Mouse (Mus musculus): ENCODE data around the gene Olfr556. TPM values are rescaled to one million over a fixed set of nuclear protein-coding genes. Genes with fewer than 3 reads are reported as not detected.
A peak's percentile ranks its signal among the peaks of the same experiment; 100 is the strongest.

The Olfr556 gene
- total RNA-seq, 2 experiments from 2014 or later = not detected

- peak; percentile 89 for TF ChIP-seq CTCF (IDR thresholded peaks at IDR 0.05)
- no peak within 1 kb of the TSS for H3K27ac ChIP-seq
- H3K4me3 ChIP-seq = no peak within 1 kb of the TSS
- intact Hi-C loops (cut with DNase I) = loop anchor here (1.0 to 10.0 kb wide), 3 partner anchors 183 to 1109 kb away; no protein-coding TSS in a partner anchor
- DNase-seq (ENCODE audit: extremely low spot score in 1 of 2, low spot score in 2 of 2) = peak; percentile 17 to 24
These were observed 30.8 kb downstream of the Olfr556 start, which contains the start of gene Olfr557 for GRCm38 (mm10) chr7:102695358-102696125. Olfr557 (plus strand) TSS chr7:102695910.

GRCm38 (mm10) chr7:102698461-102698860 lies 33.8 kb downstream of the Olfr556 start:
- TF ChIP-seq CTCF (IDR thresholded peaks at IDR 0.05) = no peak
- no peak for DNase-seq (ENCODE audit: extremely low spot score in 1 of 2, low spot score in 2 of 2)
- intact Hi-C loops (cut with DNase I) = loop anchor here (5.0 to 10.0 kb wide), 2 partner anchors 186 to 1106 kb away; no protein-coding TSS in a partner anchor
- no peak overlapping the region for H3K27ac ChIP-seq
- H3K4me3 ChIP-seq = no peak overlapping the region

DNA sequence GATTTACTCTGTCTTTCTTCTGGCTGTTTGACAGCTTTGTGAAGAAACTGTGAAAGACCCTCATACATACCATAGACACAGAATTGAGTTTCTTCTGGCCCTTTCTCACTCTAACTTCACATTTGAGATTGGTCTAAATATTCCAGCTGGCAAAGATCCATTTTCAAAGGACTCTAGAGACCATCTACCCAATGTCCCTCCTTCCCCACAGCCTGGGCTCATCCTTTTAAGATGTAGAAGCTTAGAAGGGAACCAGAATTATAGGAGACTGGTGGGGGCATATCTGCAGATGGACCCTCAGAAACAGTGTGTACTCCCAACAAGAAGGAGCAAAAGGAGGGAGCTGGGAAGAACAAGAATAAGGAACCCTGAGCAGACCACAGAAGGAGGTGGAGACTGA lies 37.2 kb downstream of the Olfr556 start, which contains the start of gene Olfr558:
TSS of gene Olfr558 (plus strand) at position 301 of the 400 bp plus-strand sequence.
- TF ChIP-seq CTCF (IDR thresholded peaks at IDR 0.05) = no peak
- no peak within 1 kb of the TSS for H3K27ac ChIP-seq
- intact Hi-C loops (cut with DNase I) = no loop called here
- DNase-seq (ENCODE audit: extremely low spot score in 1 of 2, low spot score in 2 of 2) = no peak
- H3K4me3 ChIP-seq = no peak within 1 kb of the TSS

DNA sequence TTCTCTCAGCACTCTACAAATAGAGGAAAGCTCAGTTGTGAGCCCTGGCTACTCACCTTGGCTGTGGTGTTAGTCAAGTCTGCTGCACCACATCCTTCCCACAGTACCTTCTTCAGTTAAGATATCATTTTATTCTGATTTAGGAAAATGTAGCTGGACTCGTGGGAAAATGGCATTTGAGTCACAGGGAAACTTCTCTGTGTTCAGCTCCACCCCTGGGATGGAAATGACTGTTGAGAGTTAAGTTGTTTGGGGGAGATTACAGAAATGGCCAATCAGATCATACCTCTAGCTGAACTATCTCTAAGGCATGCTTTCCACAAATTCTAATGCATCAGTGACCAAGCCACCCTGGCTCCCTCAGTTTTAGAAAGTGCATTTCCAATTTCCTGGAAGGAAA lies 54.3 kb downstream of the Olfr556 start, which contains the start of gene Olfr33:
TSS of gene Olfr33 (minus strand) at position 101 of the 400 bp plus-strand sequence.
- TF ChIP-seq CTCF (IDR thresholded peaks at IDR 0.05) = no peak
- DNase-seq (ENCODE audit: extremely low spot score in 1 of 2, low spot score in 2 of 2) = no peak
- Histone ChIP-seq H3K27ac (no peak within 1 kb of the TSS), H3K4me3 (no peak within 1 kb of the TSS)
- intact Hi-C loops (cut with DNase I) = no loop called here

Other genes with a start within 250 kb of the Olfr556 start
- 10 to 100 TPM; 10.4 to 12.3 TPM for gene Rrm1, start 223.2 kb upstream of the Olfr556 start, total RNA-seq (2021)
- gene Olfr543, start 183.2 kb upstream of the Olfr556 start, total RNA-seq (2021) = not detected
- gene Olfr544, start 176.6 kb upstream of the Olfr556 start, total RNA-seq (2021) = not detected
- gene Olfr545, start 165.3 kb upstream of the Olfr556 start, total RNA-seq (2021) = not detected
- gene Olfr547, start 130.2 kb upstream of the Olfr556 start, total RNA-seq (2021) = not detected
- not detected for gene Olfr548-ps1, start 124.0 kb upstream of the Olfr556 start, total RNA-seq (2021)
- gene Olfr549, start 115.0 kb upstream of the Olfr556 start, total RNA-seq (2021) = not detected
- gene Trim21, start 99.4 kb upstream of the Olfr556 start, total RNA-seq (2021) = 1 to 10 TPM; 2.7 to 4.0 TPM
- under 1 TPM; 0.25 to 0.42 TPM for gene Olfr550, start 93.5 kb upstream of the Olfr556 start, total RNA-seq (2021)
- not detected for gene Olfr551, start 73.0 kb upstream of the Olfr556 start, total RNA-seq (2021)
- under 1 TPM in 1 of 2 experiments, not detected in 1; 0.07 TPM for gene Olfr552, start 67.1 kb upstream of the Olfr556 start, total RNA-seq (2021)
- gene Olfr553, start 46.7 kb upstream of the Olfr556 start, total RNA-seq (2021) = not detected
- gene Olfr554, start 26.5 kb upstream of the Olfr556 start, total RNA-seq (2021) = not detected
- not detected for gene Olfr555, start 6.1 kb upstream of the Olfr556 start, total RNA-seq (2021)
- 1 to 10 TPM; 4.9 to 6.2 TPM for gene Trim68, start 22.4 kb downstream of the Olfr556 start, total RNA-seq (2021)
- gene Olfr557, start 31.0 kb downstream of the Olfr556 start, total RNA-seq (2021) = under 1 TPM in 1 of 2 experiments, not detected in 1; 0.21 TPM
- gene Olfr558, start 37.3 kb downstream of the Olfr556 start, total RNA-seq (2021) = under 1 TPM; 0.21 to 0.25 TPM
- gene Olfr33, start 54.2 kb downstream of the Olfr556 start, total RNA-seq (2021) = not detected
- gene Olfr559, start 62.6 kb downstream of the Olfr556 start, total RNA-seq (2021) = not detected
- gene Olfr560, start 94.5 kb downstream of the Olfr556 start, total RNA-seq (2021) = under 1 TPM in 1 of 2 experiments, not detected in 1; 0.16 TPM
- 1 to 10 TPM in 1 of 2 experiments, under 1 TPM in 1; 0.88 to 1.0 TPM for gene Olfr78, start 94.6 kb downstream of the Olfr556 start, total RNA-seq (2021)
- not detected for gene Olfr561, start 106.3 kb downstream of the Olfr556 start, total RNA-seq (2021)
- not detected for gene Olfr564, start 138.6 kb downstream of the Olfr556 start, total RNA-seq (2021)
- not detected for gene Olfr566, start 193.9 kb downstream of the Olfr556 start, total RNA-seq (2021)
- gene Olfr568, start 212.2 kb downstream of the Olfr556 start, total RNA-seq (2021) = not detected
- gene Olfr569, start 226.0 kb downstream of the Olfr556 start, total RNA-seq (2021) = not detected
- gene Olfr570, start 229.7 kb downstream of the Olfr556 start, total RNA-seq (2021) = not detected

Measured in left cerebral cortex, adult 2 months (tissue).